Mouse (Mus musculus): ENCODE data around the gene 4931409K22Rik. TPM values are rescaled to one million over a fixed set of nuclear protein-coding genes. Genes with fewer than 3 reads are reported as not detected.

The 4931409K22Rik gene
- polyA plus RNA-seq, 1 experiment from 2014 or later, result not detected

- Histone ChIP-seq H3K27ac (no peak overlapping the region), H3K4me2 (peak overlapping the region; percentile 53), H3K4me3 (peak overlapping the region; percentile 20), H3K4me1 (peaks cover 44% of the 10 kb centered on the region), H3K27me3 (replicated peaks) (peaks cover 53% of the 10 kb centered on the region), H3K36me3 (peaks cover 36% of the 10 kb centered on the region), H3K9me3 (replicated peaks) (no peaks in the 10 kb centered on the region), H3K9ac (peak overlapping the region; percentile 40; the same call in 1 of the 2 replicates)
- 27% methylated on average over 24 of the region's 24 CpGs for WGBS (ENCODE audit: insufficient replicate concordance)
- no peak for ATAC-seq
Observed at GRCm38 (mm10) chr5:24591796-24592470, 35.3 kb upstream of the 4931409K22Rik start.

GRCm38 (mm10) chr5:24591268-24591721, 34.7 kb upstream of the 4931409K22Rik start:
- peak; percentile 10; the same call in 1 of the 2 replicates for ATAC-seq
- WGBS (ENCODE audit: insufficient replicate concordance), result 17% methylated on average over 23 of the region's 23 CpGs
- Histone ChIP-seq H3K4me2 (peak overlapping the region; percentile 53), H3K4me1 (peaks cover 44% of the 10 kb centered on the region), H3K4me3 (peak overlapping the region; percentile 20), H3K9me3 (replicated peaks) (no peaks in the 10 kb centered on the region), H3K9ac (peak overlapping the region; percentile 40), H3K27me3 (replicated peaks) (peaks cover 47% of the 10 kb centered on the region), H3K27ac (no peak overlapping the region), H3K36me3 (peaks cover 36% of the 10 kb centered on the region)

GRCm38 (mm10) chr5:24589511-24590500, 33.2 kb upstream of the 4931409K22Rik start:
- no peak for ATAC-seq
- Histone ChIP-seq H3K27me3 (replicated peaks) (peaks cover 32% of the 10 kb centered on the region), H3K9ac (no peak overlapping the region), H3K36me3 (peaks cover 34% of the 10 kb centered on the region), H3K4me1 (peaks cover 52% of the 10 kb centered on the region), H3K4me3 (no peak overlapping the region), H3K4me2 (no peak overlapping the region), H3K27ac (no peak overlapping the region), H3K9me3 (replicated peaks) (no peaks in the 10 kb centered on the region)
- 91% methylated on average over 20 of the region's 20 CpGs for WGBS (ENCODE audit: insufficient replicate concordance)

- H3K27ac ChIP-seq, result peak overlapping the region; percentile 78
- H3K4me3 ChIP-seq, result peak overlapping the region; percentile 83
- peak; percentile 63 for ATAC-seq
- peaks cover 33% of the 10 kb centered on the region for H3K36me3 ChIP-seq
- H3K4me2 ChIP-seq, result peak overlapping the region; percentile 80
- peaks cover 44% of the 10 kb centered on the region for H3K4me1 ChIP-seq
- no peaks in the 10 kb centered on the region for H3K9me3 ChIP-seq (replicated peaks)
- 11% methylated on average over 4 of the region's 4 CpGs for WGBS (ENCODE audit: insufficient replicate concordance)
- peak overlapping the region; percentile 84 for H3K9ac ChIP-seq
- peaks cover 11% of the 10 kb centered on the region for H3K27me3 ChIP-seq (replicated peaks)
Observed at GRCm38 (mm10) chr5:24587200-24587577, 30.6 kb upstream of the 4931409K22Rik start.

GRCm38 (mm10) chr5:24586547-24587199, 30.1 kb upstream of the 4931409K22Rik start, which contains the start of gene Chpf2:
Gene Chpf2 (plus strand): TSS chr5:24586741.
- Histone ChIP-seq H3K27ac (peak within 1 kb of the TSS; percentile 78), H3K27me3 (replicated peaks) (peaks cover 6% of the 10 kb centered on the region), H3K4me1 (peaks cover 39% of the 10 kb centered on the region), H3K4me3 (peak within 1 kb of the TSS; percentile 83), H3K9me3 (replicated peaks) (no peaks in the 10 kb centered on the region), H3K9ac (peak within 1 kb of the TSS; percentile 84), H3K36me3 (peaks cover 30% of the 10 kb centered on the region), H3K4me2 (peak within 1 kb of the TSS; percentile 80)
- ATAC-seq, result peak; percentile 85
- WGBS (ENCODE audit: insufficient replicate concordance), result 1% methylated on average over 43 of the region's 43 CpGs

GRCm38 (mm10) chr5:24586106-24586505, 29.5 kb upstream of the 4931409K22Rik start:
- no peaks in the 10 kb centered on the region for H3K9me3 ChIP-seq (replicated peaks)
- WGBS (ENCODE audit: insufficient replicate concordance), result 11% methylated on average over 8 of the region's 8 CpGs
- H3K36me3 ChIP-seq, result peaks cover 26% of the 10 kb centered on the region
- 0 out of 2 replicates have a peak overlapping the region, but pooled peaks have one; percentile 12 for H3K27ac ChIP-seq
- peaks cover 33% of the 10 kb centered on the region for H3K4me1 ChIP-seq
- peak overlapping the region; percentile 80 for H3K4me2 ChIP-seq
- H3K27me3 ChIP-seq (replicated peaks), result no peaks in the 10 kb centered on the region
- peak; percentile 26; the same call in 1 of the 2 replicates for ATAC-seq
- H3K4me3 ChIP-seq, result peak overlapping the region; percentile 83
- peak overlapping the region; percentile 84 for H3K9ac ChIP-seq

GRCm38 (mm10) chr5:24578109-24578963, 21.7 kb upstream of the 4931409K22Rik start:
- no peak for ATAC-seq

GRCm38 (mm10) chr5:24577183-24577929, 20.7 kb upstream of the 4931409K22Rik start, which contains the start of gene Abcf2:
Gene Abcf2 (minus strand): TSS chr5:24577467.
- Histone ChIP-seq H3K9me3 (replicated peaks) (no peaks in the 10 kb centered on the region), H3K36me3 (peaks cover 35% of the 10 kb centered on the region), H3K9ac (peak within 1 kb of the TSS; percentile 77), H3K4me1 (peaks cover 22% of the 10 kb centered on the region), H3K4me2 (peak within 1 kb of the TSS; percentile 89), H3K4me3 (peak within 1 kb of the TSS; percentile 75), H3K27me3 (replicated peaks) (no peaks in the 10 kb centered on the region), H3K27ac (peak within 1 kb of the TSS; percentile 83)
- WGBS (ENCODE audit: insufficient replicate concordance), result under 1% methylated on average over 48 of the region's 48 CpGs
- peak; percentile 96 for ATAC-seq

More at GRCm38 (mm10) chr5:24578109-24578963, 21.7 kb upstream of the 4931409K22Rik start:
- Histone ChIP-seq H3K4me2 (peak overlapping the region; percentile 89), H3K27ac (peak overlapping the region; percentile 83), H3K27me3 (replicated peaks) (no peaks in the 10 kb centered on the region), H3K4me3 (peak overlapping the region; percentile 75), H3K4me1 (peaks cover 22% of the 10 kb centered on the region), H3K9ac (peak overlapping the region; percentile 77), H3K9me3 (replicated peaks) (no peaks in the 10 kb centered on the region), H3K36me3 (peaks cover 25% of the 10 kb centered on the region)
- 36% methylated on average over 6 of the region's 6 CpGs for WGBS (ENCODE audit: insufficient replicate concordance)

- Histone ChIP-seq H3K27me3 (replicated peaks) (no peaks in the 10 kb centered on the region), H3K4me1 (peaks cover 22% of the 10 kb centered on the region), H3K4me2 (peak overlapping the region; percentile 89), H3K27ac (peak overlapping the region; percentile 83), H3K36me3 (peaks cover 41% of the 10 kb centered on the region), H3K9me3 (replicated peaks) (no peaks in the 10 kb centered on the region), H3K9ac (peak overlapping the region; percentile 77), H3K4me3 (peak overlapping the region; percentile 75)
- ATAC-seq, result peak; percentile 25
- under 1% methylated on average over 32 of the region's 32 CpGs for WGBS (ENCODE audit: insufficient replicate concordance)
Observed at GRCm38 (mm10) chr5:24576801-24577182, 20.2 kb upstream of the 4931409K22Rik start.

GRCm38 (mm10) chr5:24575948-24576347, 19.3 kb upstream of the 4931409K22Rik start:
- peaks cover 22% of the 10 kb centered on the region for H3K4me1 ChIP-seq
- peaks cover 49% of the 10 kb centered on the region for H3K36me3 ChIP-seq
- no peaks in the 10 kb centered on the region for H3K27me3 ChIP-seq (replicated peaks)
- H3K4me2 ChIP-seq, result peak overlapping the region; percentile 89
- peak overlapping the region; percentile 75 for H3K4me3 ChIP-seq
- 79% methylated on average over 1 of the region's 1 CpGs for WGBS (ENCODE audit: insufficient replicate concordance)
- ATAC-seq, result no peak
- H3K27ac ChIP-seq, result no peak overlapping the region
- no peaks in the 10 kb centered on the region for H3K9me3 ChIP-seq (replicated peaks)
- H3K9ac ChIP-seq, result peak overlapping the region; percentile 77
